Mouse (Mus musculus): ENCODE data around the gene Fyn.

The Fyn gene

DNA sequence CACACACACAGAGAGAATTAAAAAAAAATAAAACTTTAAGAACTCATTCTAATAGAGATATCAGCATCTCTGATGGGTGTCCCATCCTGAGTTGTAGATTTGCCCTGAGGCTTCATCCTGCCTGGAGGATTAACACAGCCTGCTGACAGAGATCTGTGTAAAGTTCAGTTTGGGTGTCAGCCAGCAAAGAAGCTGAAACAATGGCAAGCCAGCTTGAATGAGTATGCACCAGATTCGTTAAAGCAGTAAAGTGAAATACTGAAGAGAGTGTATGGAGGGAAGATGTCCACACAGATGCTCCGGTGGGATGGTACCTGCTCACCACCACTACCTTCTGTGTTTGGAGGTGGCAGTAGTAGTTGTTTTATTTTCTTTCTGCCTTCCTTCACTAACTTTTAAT lies 92.0 kb downstream of the Fyn start:
- 0 out of 2 replicates have a peak, but pooled peaks have one; percentile 46 for TF ChIP-seq GATA4 (IDR thresholded peaks at IDR 0.05; ENCODE audit: insufficient replicate concordance, low read length)

DNA sequence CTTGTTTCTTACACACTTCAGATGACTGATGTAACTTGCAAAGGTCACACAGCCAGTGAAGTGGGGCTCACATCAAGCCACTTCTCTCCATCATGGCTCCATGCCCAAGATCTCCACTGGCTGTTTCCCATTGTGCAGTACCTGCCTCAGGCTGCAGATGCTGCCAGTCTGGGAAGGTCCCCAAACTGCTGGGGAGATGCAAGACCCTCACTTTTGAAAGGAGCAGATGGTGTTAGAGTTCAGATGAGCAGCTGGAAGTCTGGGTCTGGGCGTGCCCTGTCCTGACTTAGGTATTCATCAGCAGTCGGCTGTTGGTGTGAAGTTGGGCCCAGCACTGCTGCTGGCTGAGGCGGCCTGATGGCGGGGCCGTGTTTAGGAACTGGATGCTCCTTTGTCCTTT lies 93.3 kb downstream of the Fyn start:
- no peak for TF ChIP-seq GATA4 (IDR thresholded peaks at IDR 0.05; ENCODE audit: insufficient replicate concordance, low read length)

DNA sequence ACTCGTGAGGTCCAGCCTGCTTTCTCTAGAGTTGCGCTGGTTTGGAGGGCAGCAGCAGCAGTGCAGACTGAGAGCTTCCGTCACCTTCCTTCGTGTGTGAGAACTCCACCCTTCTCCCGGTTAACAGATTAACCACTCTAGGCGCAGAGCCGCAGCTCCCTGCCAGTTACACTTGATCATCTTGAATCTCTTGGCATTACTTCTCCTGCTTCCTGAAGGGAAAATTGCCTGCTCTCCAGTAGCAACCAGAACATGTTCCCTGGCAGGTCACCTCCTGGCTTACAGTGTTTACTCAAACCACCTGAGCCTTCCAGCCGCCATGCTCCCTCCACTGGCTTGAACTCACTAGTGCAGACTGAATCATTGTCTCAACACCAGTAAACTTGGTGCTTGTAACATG lies 94.1 kb downstream of the Fyn start:
- no peak for TF ChIP-seq GATA4 (IDR thresholded peaks at IDR 0.05; ENCODE audit: insufficient replicate concordance, low read length)

DNA sequence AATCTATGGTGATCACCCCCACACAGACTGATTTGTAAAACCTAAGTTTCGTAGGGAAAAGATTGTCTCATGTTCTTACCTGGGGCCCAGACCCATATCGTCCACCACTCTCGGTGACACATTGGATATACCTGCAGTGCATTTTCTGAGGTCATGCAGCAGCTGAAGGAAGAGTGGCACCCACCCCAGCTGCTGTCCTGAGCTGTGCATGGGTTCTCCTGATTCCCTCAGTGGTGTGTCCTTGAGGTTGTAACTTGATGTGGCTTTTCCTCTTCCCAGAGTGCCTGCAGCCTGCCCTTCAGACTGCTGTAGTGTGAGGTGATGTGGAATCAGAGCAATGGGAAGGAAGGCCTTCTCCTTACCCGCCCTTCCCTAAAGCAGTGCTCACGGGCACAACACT lies 95.7 kb downstream of the Fyn start:
- TF ChIP-seq GATA4 (IDR thresholded peaks at IDR 0.05; ENCODE audit: insufficient replicate concordance, low read length), result no peak

DNA sequence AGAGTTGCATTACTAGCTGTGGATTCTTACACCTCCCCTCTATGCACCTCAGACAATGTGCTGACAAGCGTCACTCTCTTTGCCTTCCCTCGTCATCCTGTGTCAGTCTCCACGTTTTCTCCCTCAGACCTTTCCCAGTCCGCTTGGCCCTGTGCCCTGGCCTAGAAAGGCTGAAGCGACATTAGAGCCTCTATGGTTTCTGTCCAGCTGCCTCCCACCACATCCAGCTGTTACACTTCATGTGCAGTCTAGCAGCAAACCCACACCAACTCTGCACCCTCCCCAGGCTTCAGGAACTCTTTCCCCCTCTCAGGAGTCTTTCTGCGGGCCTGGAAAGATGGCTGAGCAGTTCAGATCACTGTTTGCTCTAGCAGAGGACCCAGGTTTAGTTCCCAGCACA lies 98.7 kb downstream of the Fyn start:
- no peak for TF ChIP-seq GATA4 (IDR thresholded peaks at IDR 0.05; ENCODE audit: insufficient replicate concordance, low read length)

DNA sequence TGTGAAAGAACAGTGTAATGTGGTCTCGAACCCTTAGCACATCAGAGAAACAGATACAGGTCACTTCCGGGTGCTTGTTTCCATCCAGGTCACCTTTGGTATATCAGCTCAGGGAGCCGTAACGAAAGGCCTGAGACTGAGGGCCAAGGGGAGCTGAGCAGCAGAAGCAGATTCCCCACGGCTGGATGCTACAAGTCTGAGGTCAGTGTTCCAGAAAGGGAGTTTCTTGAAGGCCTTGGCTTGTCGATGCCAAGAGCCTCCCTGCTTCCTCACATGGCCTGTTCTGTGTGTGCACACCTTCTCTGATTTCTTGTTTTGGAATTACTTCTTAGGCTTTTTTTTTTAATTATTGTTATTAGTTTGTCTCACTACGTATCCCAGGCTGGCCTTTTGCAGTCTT lies 99.2 kb downstream of the Fyn start:
- TF ChIP-seq GATA4 (IDR thresholded peaks at IDR 0.05; ENCODE audit: insufficient replicate concordance, low read length), result no peak

DNA sequence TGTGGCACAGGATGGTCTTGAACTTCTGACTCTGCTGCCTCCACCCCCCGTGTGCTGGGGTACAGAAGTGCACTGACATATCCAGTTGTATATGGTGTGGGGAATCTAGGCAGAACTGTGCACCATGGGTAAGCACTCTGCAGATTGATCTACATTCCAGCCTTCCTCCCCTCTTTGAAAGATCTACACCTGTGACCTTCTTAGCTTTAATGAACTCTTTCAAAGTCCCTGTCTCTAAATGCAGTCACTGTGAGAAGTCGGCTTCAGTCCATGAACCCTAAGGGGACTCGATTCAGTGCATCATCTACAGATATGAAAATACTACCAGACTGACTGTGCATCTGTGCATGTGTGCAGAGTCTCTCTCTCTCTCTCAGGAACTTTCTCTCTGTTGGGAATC lies 99.9 kb downstream of the Fyn start:
- no peak for TF ChIP-seq GATA4 (IDR thresholded peaks at IDR 0.05; ENCODE audit: insufficient replicate concordance, low read length)

DNA sequence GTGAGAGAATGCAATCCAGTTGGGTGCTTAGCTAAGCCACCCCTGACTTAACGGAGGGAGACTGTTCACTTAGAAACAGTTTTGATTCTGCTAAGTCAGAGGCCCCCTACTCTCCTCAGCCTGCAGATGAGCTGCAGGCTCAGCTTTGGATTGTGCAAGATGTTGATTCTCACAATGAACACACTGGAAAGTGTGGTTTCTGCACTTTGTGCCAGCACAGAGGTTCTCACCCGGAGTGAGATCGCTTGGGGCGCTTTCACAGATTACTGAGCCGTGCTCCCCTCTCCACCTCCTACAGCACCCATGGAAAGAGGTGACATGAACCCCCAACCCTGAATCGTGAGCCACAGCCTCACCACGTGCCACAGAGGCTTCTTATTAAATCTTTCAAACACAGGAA lies 100.7 kb downstream of the Fyn start:
- no peak for TF ChIP-seq GATA4 (IDR thresholded peaks at IDR 0.05; ENCODE audit: insufficient replicate concordance, low read length)

DNA sequence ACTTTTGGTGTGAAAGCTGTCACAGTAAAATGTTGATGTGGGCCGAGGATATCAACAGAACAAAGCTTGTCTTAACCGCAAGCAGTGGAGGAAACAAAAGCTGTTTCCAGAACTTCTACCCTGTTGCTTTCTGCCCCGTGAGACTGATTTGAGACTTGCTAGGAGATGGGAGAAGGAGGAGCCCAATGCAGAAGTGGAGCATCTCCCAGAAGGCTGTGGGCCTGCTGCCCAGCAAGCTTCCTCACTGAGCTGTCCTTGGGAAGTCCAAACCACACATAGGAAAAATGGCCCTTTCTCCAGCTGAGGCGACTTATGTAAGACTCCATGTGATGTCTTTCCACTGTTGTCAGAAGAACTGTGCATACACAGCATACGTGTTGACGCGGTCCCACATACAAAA lies 101.7 kb downstream of the Fyn start:
- no peak for TF ChIP-seq GATA4 (IDR thresholded peaks at IDR 0.05; ENCODE audit: insufficient replicate concordance, low read length)

DNA sequence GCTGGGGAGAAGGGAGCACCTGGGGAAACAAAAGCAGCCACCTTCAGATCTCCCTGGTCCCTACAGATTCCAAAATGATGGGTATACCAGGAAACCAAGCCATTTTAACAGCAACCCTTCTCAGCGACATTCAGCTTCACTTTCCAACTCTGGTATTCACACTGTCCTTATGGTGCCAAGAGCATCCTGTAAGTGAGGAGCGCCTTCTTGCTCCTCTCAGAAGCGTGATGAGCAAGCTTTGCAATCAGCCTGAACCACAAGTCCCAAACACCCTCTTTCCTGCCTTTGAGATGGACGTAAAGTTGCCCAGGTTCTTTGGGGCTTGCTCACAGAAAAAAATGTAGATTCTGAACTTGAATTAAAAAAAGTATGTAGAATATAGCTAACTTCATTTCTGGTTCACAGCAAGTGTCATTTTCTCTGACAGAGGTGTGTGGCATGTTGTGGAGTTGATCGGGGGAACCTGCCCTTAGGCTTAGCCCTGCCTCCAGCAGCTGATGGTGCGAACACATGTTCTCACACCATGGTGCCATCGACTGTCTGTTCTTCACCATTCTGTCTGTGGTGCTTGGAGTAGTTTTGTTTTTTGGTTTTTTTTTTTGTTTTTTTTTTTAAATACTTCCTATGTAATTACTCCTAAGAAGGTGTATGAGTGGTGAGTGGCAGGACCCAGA lies 102.5 kb downstream of the Fyn start:
- TF ChIP-seq GATA4 (IDR thresholded peaks at IDR 0.05; ENCODE audit: insufficient replicate concordance, low read length), result no peak

DNA sequence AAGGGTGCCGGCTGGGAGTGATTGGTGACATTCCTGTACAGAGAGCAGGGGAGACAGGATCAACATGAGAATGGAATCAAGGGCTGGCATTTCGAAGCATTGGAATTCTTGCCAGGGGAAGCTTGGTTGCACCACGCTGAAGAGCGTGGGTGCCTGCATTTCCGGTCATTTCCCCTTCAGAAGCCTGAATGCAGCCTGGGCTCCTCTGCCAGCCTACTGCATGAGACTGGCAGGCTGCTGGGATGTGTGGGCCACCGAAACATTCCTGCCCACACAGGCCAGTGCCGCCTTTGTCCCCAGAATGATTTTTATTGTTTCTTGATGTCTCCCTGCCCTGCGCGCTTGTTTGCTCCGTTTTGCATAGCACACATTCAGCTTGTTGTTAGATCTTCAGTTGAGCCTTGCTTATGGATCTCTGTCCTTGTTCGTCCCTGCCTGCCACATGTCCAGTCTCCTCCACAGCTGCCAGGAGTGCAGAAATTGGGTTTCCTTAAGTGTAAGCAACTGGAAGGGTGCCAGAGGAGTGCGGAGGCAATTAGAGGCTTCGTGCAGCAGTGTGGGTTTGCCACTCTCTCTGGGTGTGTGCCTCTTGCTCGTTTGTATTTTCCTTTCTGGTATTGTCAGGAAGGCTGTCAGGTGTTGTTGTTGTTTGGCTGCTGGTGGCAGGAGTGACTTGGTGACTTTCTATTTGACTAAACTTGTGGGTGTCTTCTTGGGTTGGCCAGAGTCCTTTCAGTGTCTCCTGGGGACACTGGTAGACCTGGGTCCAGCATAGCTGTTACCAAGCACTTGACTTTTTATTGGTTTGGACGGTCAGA lies 103.3 kb downstream of the Fyn start:
- TF ChIP-seq GATA4 (IDR thresholded peaks at IDR 0.05; ENCODE audit: insufficient replicate concordance, low read length), result no peak

DNA sequence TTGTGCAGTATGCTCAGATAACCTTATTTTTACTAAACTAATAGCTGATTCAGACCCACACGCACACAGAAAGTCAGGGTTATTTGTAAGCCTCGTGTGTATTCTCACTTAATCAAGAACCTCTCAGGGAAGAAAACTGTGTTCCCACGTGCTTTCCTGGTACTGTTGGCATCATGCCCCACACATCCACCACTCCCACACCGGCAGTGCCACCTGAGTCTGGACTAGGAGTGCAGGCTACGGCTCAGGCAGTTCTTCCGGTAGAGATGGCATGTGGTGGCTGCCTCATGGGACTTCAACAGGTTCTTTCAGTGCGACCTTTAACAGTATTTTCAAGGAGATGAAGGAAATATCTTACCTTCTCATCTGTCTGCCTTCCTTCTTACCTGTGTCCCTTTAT lies 104.3 kb downstream of the Fyn start:
- no peak for TF ChIP-seq GATA4 (IDR thresholded peaks at IDR 0.05; ENCODE audit: insufficient replicate concordance, low read length)

DNA sequence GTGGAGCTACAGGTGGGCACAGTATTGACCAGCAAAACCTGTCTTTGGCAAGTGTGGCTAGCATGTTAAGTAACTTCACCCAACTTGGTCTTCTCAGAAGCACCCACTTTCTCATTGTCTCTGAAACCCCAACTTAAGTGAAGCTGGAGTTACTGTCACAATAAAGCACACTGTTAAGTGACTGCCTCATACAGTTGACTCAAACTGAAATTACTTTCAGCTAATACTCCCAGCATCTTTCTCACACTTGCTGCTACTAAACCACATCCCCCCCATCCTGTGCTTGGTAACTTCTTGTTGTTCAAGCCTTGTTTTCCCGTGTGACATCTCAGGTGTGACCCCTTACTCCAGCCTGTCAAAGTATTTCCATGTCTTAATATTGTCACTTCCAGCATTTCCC lies 110.7 kb downstream of the Fyn start:
- no peak for TF ChIP-seq GATA4 (IDR thresholded peaks at IDR 0.05; ENCODE audit: insufficient replicate concordance, low read length)

DNA sequence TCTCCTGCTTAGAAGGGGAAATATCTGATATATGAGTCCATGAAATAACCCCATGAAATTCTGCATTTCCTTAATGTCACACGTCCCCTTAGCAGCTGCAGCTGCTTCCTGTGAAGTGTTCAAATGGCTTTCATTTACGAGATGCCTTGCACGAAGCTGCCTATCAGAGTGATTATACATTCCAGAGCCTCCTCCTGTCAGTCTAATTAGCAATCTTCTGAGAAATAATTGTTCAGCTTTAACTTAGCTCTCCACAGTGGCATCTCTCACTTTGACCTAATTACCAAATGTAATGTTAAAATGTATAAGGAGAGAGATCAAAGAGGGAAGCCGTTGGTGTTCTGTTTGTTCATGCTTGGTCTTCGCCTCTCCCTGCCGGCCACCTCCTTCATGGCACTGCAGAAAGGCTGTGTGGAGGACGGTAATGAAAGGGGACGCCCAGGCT lies 115.7 kb downstream of the Fyn start:
- TF ChIP-seq GATA4 (IDR thresholded peaks at IDR 0.05; ENCODE audit: insufficient replicate concordance, low read length), result no peak

DNA sequence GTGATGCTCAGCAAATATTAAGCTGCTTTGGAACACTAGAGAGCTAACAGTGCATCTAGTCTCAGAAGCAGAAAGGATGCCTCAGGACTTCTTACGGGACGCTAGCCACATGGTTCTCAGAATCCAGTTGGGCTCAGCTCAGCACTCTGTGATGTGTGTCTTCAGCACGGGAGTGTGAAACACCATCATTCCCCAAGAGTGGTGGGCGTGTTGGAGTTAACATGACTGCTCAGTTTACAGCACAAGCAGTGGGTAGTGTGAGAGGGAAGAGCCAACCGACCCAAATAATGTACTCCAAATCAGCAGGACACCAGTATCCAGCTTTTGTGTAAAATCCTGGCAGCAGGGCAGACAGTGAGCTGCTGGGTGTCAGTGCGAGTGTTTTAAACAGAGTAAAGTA lies 116.2 kb downstream of the Fyn start:
- TF ChIP-seq GATA4 (IDR thresholded peaks at IDR 0.05; ENCODE audit: insufficient replicate concordance, low read length), result no peak

DNA sequence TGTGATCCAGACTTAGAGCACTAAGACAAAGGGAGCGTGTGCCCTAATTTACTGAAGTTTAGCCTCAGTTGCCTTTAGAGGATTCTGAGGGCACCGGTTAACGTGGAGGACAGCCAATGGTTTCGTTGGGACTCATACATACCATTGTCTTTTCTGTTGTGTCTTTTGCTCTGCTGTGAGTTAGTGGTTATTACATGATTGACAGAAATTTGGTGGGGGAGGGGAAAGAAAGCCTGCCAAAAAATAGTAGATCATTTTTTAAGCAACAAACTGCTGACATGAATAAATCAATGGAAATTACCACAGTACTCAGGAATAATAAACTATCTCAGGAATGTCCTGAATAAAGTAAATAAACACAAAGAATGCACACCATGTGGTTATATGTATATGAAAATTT lies 117.3 kb downstream of the Fyn start:
- TF ChIP-seq GATA4 (IDR thresholded peaks at IDR 0.05; ENCODE audit: insufficient replicate concordance, low read length), result no peak
